Mouse (Mus musculus): ENCODE results near the gene Tia1.

Gene Tia1

GRCm38 (mm10) chr6:86474646-86475181, 70.7 kb downstream of the Tia1 start:
- peaks cover 25% of the 10 kb centered on the region for H3K36me3 ChIP-seq (ENCODE audit: insufficient read depth, low read length)
- peaks cover 57% of the 10 kb centered on the region for H3K4me1 ChIP-seq (replicated peaks; ENCODE audit: low read depth, low read length)
- no peak overlapping the region for H3K4me3 ChIP-seq (replicated peaks; ENCODE audit: low read length)
- TF ChIP-seq NANOG (IDR thresholded peaks at IDR 0.05; ENCODE audit: borderline replicate concordance, low read length) (no peak), POU5F1 (IDR thresholded peaks at IDR 0.05; ENCODE audit: borderline replicate concordance, low read length) (no peak), CTCF (conservative IDR thresholded peaks at IDR 0.05; ENCODE audit: low read length) (no peak)
- H3K27me3 ChIP-seq (ENCODE audit: insufficient read depth, low read length): no peaks in the 10 kb centered on the region
- H3K9me3 ChIP-seq (ENCODE audit: low read length): no peaks in the 10 kb centered on the region

DNA sequence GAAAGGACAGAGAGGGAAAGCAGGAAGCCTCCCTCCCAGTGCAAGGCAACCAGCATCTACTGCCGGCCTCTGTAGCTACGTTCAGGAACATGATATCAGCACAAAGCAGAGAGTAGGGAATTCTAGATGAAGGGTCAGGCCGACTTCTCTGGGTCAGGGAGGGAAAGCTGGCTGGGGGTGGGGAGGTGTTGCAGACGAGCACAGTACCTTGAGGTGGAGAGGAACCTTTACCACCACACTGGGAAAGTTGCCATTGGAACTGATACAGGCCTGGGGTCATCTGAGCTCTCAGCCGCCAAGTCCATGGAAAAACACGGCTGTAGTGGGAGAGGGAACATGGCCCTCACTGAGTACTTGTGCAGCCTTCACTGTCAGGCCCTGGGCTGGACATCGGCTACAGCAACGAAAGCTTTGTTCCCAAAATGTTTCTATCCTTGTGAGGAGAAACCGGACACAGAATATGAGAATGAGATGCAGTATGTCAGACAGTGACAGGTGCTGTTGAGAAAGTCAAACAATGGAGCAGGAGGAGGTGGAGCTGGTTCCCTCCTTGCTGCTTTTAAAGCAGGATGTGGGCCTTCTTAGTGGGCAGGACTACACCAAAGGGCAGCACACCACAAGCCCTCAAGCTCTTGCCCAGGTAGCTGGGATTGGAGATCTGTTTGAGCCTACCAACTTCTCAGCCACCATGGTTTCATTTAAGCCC, 71.6 kb downstream of the Tia1 start:
- TF ChIP-seq NANOG (IDR thresholded peaks at IDR 0.05; ENCODE audit: borderline replicate concordance, low read length) (no peak), POU5F1 (IDR thresholded peaks at IDR 0.05; ENCODE audit: borderline replicate concordance, low read length) (no peak), CTCF (conservative IDR thresholded peaks at IDR 0.05; ENCODE audit: low read length) (no peak)
- H3K36me3 ChIP-seq (ENCODE audit: insufficient read depth, low read length): peaks cover 17% of the 10 kb centered on the region
- no peaks in the 10 kb centered on the region for H3K27me3 ChIP-seq (ENCODE audit: insufficient read depth, low read length)

GRCm38 (mm10) chr6:86476931-86477330, 72.9 kb downstream of the Tia1 start:
- no peak for TF ChIP-seq CTCF (conservative IDR thresholded peaks at IDR 0.05; ENCODE audit: low read length)
- TF ChIP-seq POU5F1 (IDR thresholded peaks at IDR 0.05; ENCODE audit: borderline replicate concordance, low read length): no peak
- TF ChIP-seq NANOG (IDR thresholded peaks at IDR 0.05; ENCODE audit: borderline replicate concordance, low read length): no peak

More for the DNA sequence above, 71.6 kb downstream of the Tia1 start:
- H3K4me3 ChIP-seq (replicated peaks; ENCODE audit: low read length): no peak overlapping the region
- H3K4me1 ChIP-seq (replicated peaks; ENCODE audit: low read depth, low read length): peaks cover 61% of the 10 kb centered on the region
- H3K9me3 ChIP-seq (ENCODE audit: low read length): no peaks in the 10 kb centered on the region

GRCm38 (mm10) chr6:86479311-86479710, 75.3 kb downstream of the Tia1 start:
- TF ChIP-seq CTCF (conservative IDR thresholded peaks at IDR 0.05; ENCODE audit: low read length) (no peak), POU5F1 (IDR thresholded peaks at IDR 0.05; ENCODE audit: borderline replicate concordance, low read length) (no peak), NANOG (IDR thresholded peaks at IDR 0.05; ENCODE audit: borderline replicate concordance, low read length) (no peak)
- Histone ChIP-seq H3K27me3 (ENCODE audit: insufficient read depth, low read length) (no peaks in the 10 kb centered on the region), H3K4me3 (replicated peaks; ENCODE audit: low read length) (no peak overlapping the region), H3K36me3 (ENCODE audit: insufficient read depth, low read length) (peaks cover 22% of the 10 kb centered on the region), H3K4me1 (replicated peaks; ENCODE audit: low read depth, low read length) (peaks cover 38% of the 10 kb centered on the region), H3K9me3 (ENCODE audit: low read length) (no peaks in the 10 kb centered on the region)

More at GRCm38 (mm10) chr6:86476931-86477330, 72.9 kb downstream of the Tia1 start:
- Histone ChIP-seq H3K36me3 (ENCODE audit: insufficient read depth, low read length) (peaks cover 17% of the 10 kb centered on the region), H3K4me3 (replicated peaks; ENCODE audit: low read length) (no peak overlapping the region), H3K9me3 (ENCODE audit: low read length) (no peaks in the 10 kb centered on the region), H3K4me1 (replicated peaks; ENCODE audit: low read depth, low read length) (peaks cover 53% of the 10 kb centered on the region), H3K27me3 (ENCODE audit: insufficient read depth, low read length) (no peaks in the 10 kb centered on the region)

DNA sequence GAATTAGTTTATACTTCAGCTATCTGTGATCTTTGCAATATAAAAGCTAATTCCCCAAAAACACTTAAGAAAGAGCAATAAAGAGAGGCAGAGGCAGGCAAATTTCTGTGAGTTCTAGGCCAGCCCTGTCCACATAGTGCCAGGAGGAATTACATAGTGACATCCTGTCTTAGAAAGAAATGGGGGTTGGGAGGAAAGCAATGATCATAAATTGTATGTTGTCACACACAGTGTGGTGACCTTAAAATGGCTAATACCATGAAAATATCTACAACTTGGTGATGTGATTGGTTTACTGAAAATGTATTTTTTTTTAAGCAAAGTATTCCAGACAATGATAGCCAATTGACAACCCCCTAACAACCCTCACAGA, 75.8 kb downstream of the Tia1 start:
- Histone ChIP-seq H3K9me3 (ENCODE audit: low read length) (no peaks in the 10 kb centered on the region), H3K4me1 (replicated peaks; ENCODE audit: low read depth, low read length) (peaks cover 33% of the 10 kb centered on the region), H3K4me3 (replicated peaks; ENCODE audit: low read length) (no peak overlapping the region), H3K27me3 (ENCODE audit: insufficient read depth, low read length) (no peaks in the 10 kb centered on the region), H3K36me3 (ENCODE audit: insufficient read depth, low read length) (peaks cover 22% of the 10 kb centered on the region)
- TF ChIP-seq CTCF (conservative IDR thresholded peaks at IDR 0.05; ENCODE audit: low read length) (no peak), POU5F1 (IDR thresholded peaks at IDR 0.05; ENCODE audit: borderline replicate concordance, low read length) (no peak), NANOG (IDR thresholded peaks at IDR 0.05; ENCODE audit: borderline replicate concordance, low read length) (no peak)

DNA sequence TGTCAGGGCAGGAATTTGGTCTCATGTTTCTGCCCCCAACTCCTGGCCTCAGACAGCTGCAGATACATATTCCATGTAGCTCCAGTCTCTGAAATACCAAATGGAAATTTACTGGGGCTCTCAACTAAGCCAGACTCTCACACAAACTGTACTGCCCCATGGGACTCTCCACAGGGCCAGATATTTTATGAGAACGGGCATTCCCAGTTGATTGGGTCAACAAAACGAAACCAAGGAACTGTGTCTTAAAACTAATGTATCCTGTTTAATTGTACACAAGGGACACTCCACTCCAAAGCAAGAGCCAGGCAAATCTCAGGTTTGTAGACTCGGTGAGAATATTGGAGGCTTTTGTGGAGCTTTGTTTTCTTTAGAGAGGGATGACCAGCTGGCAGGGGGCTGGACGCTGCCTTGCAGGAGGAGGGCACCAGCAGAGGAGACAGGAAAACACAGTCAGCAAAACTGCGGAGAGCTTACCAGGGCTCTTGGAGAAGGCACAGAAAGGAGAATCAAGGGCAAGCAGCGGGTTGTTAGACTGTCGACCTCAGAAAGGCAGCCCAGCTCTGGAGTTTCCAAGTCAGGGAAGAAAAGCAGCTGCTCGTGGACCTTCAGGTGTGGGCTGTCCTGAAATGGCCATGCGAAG, 76.3 kb downstream of the Tia1 start:
- peaks cover 30% of the 10 kb centered on the region for H3K4me1 ChIP-seq (replicated peaks; ENCODE audit: low read depth, low read length)
- H3K4me3 ChIP-seq (replicated peaks; ENCODE audit: low read length): no peak overlapping the region
- no peak for TF ChIP-seq CTCF (conservative IDR thresholded peaks at IDR 0.05; ENCODE audit: low read length)
- no peak for TF ChIP-seq NANOG (IDR thresholded peaks at IDR 0.05; ENCODE audit: borderline replicate concordance, low read length)
- no peak for TF ChIP-seq POU5F1 (IDR thresholded peaks at IDR 0.05; ENCODE audit: borderline replicate concordance, low read length)
- no peaks in the 10 kb centered on the region for H3K9me3 ChIP-seq (ENCODE audit: low read length)
- no peaks in the 10 kb centered on the region for H3K27me3 ChIP-seq (ENCODE audit: insufficient read depth, low read length)
- H3K36me3 ChIP-seq (ENCODE audit: insufficient read depth, low read length): peaks cover 18% of the 10 kb centered on the region

- H3K4me1 ChIP-seq (replicated peaks; ENCODE audit: low read depth, low read length): peaks cover 36% of the 10 kb centered on the region
- TF ChIP-seq POU5F1 (IDR thresholded peaks at IDR 0.05; ENCODE audit: borderline replicate concordance, low read length): no peak
- TF ChIP-seq NANOG (IDR thresholded peaks at IDR 0.05; ENCODE audit: borderline replicate concordance, low read length): no peak
- TF ChIP-seq CTCF (conservative IDR thresholded peaks at IDR 0.05; ENCODE audit: low read length): no peak
Measured at GRCm38 (mm10) chr6:86481871-86482270, 77.9 kb downstream of the Tia1 start.

More at GRCm38 (mm10) chr6:86481871-86482270, 77.9 kb downstream of the Tia1 start:
- Histone ChIP-seq H3K36me3 (ENCODE audit: insufficient read depth, low read length) (peaks cover 4% of the 10 kb centered on the region; the same call in 1 of the 2 replicates), H3K27me3 (ENCODE audit: insufficient read depth, low read length) (no peaks in the 10 kb centered on the region), H3K9me3 (ENCODE audit: low read length) (no peaks in the 10 kb centered on the region), H3K4me3 (replicated peaks; ENCODE audit: low read length) (no peak overlapping the region)
